Mouse (Mus musculus): ENCODE results near the gene Spsb4.

DNA sequence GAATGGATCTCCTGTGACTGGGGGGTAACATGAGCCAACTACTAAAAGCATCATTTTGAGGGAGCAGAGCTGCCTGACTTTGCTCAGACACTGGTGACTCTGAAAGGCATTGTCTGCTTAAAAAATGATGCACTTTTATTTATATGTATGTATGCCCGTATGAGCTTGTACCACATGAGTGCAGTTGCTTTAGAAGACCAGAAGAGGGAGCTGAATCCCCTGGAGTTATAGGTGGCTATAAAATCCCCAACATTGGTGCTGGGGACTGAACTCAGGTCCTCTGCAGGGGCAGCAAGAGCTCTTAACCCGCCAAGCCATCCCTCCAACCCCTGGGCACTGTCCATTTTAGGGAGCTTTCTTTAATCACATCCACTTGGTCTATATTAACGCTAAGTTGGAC, 104.6 kb downstream of the Spsb4 start:
- no peak for TF ChIP-seq GATA1 (IDR thresholded peaks at IDR 0.05; ENCODE audit: low read length)
- TF ChIP-seq TAL1 (IDR thresholded peaks at IDR 0.05; ENCODE audit: low read length): no peak

Measured in erythroblast, embryonic 14.5 days (primary cell).